Mouse (Mus musculus) large intestine, adult 2 months (tissue): ENCODE data around the gene Ppt1. TPM values are rescaled to one million over a fixed set of nuclear protein-coding genes. Genes with fewer than 3 reads are reported as not detected.

Experiments used
- DNase-seq: peaks from one replicate; pipeline ENCODE4 v3.0.0-alpha.2; 2012; ENCODE audit warnings: low read depth, low spot score
- WGBS: fragments of 180-500 bp; shearing (Covaris S2); methylation state at CpG from one replicate; pipeline ENCODE4 v1.1.7; 2018; 5-methylcytosine and 5-hydroxymethylcytosine counted together
- polyA plus RNA-seq: library from polyadenylated mRNA; depleted of rRNA; stranded (reverse); fragments of >200 nt; gene quantifications from 2 replicates; pipeline ENCODE4 v1.2.3, GENCODE M21; 2012; rRNA removed

Gene Ppt1
- polyA plus RNA-seq, 1 experiment: 26.7 TPM

GRCm38 (mm10) chr4:122897750-122898149 is 61.7 kb downstream of the Ppt1 start:
- DNase-seq: no peak
- 72% methylated on average over 4 of the region's 4 CpGs for WGBS

GRCm38 (mm10) chr4:122898313-122898712 is 62.3 kb downstream of the Ppt1 start:
- no peak for DNase-seq
- 16% methylated on average over 5 of the region's 5 CpGs for WGBS

GRCm38 (mm10) chr4:122902156-122902555 is 66.1 kb downstream of the Ppt1 start:
- DNase-seq: no peak

GRCm38 (mm10) chr4:122903709-122904108 is 67.7 kb downstream of the Ppt1 start:
- no peak for DNase-seq
- 73% methylated on average over 3 of the region's 3 CpGs for WGBS

More at GRCm38 (mm10) chr4:122902156-122902555, 66.1 kb downstream of the Ppt1 start:
- whole genome bisulfite sequencing: 38% methylated on average over 6 of the region's 6 CpGs

GRCm38 (mm10) chr4:122905359-122905758 is 69.3 kb downstream of the Ppt1 start:
- WGBS: 25% methylated on average over 10 of the region's 10 CpGs
- DNase-seq: no peak

Other genes with a start within 250 kb of the Ppt1 start
- gene 9530002B09Rik, start 147.0 kb upstream of the Ppt1 start, polyA plus RNA-seq: not detected in 2 replicates
- 151 and 177 TPM in 2 replicates for gene Cap1, start 49.8 kb downstream of the Ppt1 start, polyA plus RNA-seq
- gene Mfsd2a, start 124.9 kb downstream of the Ppt1 start, polyA plus RNA-seq: 17.2 and 20.2 TPM in 2 replicates
- gene Mycl, start 159.4 kb downstream of the Ppt1 start, polyA plus RNA-seq: 9.8 and 11.2 TPM in 2 replicates
- 3.0 and 3.7 TPM in 2 replicates for gene Trit1, start 180.4 kb downstream of the Ppt1 start, polyA plus RNA-seq